Mouse (Mus musculus): Measurements from ENCODE around the gene Btbd1. TPM values are rescaled to one million over a fixed set of nuclear protein-coding genes. Genes with fewer than 3 reads are reported as not detected.
A peak's percentile ranks its signal among the peaks of the same experiment; 100 is the strongest.

Btbd1 gene
- polyA plus RNA-seq, 1 experiment from 2014 or later, result 95.1 TPM

DNA sequence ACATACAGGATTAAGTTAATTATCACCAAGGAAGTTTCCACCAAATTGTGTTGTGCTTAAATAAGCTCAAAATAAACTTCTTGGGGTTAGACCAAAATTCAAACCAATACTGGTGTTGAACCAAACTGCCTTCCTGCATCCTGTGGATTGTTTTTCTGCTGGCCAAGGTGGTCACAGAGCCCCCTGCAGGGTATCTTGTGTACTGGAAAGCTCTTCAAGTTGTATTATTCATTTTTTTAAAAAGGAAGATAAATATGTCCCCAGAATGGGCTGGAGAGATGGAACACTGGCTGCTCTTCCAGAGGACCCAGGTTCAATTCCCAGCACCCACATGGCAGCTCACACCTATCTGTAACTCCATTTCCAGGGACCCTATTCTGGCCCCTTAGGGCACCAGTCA lies 5.6 kb upstream of the Btbd1 start:
- Histone ChIP-seq H3K4me1 (replicated peaks) (peaks cover 3% of the 10 kb centered on the region; the same call in 1 of the 2 replicates), H3K9ac (no peak overlapping the region), H3K27ac (no peak overlapping the region), H3K27me3 (no peaks in the 10 kb centered on the region), H3K4me3 (no peak overlapping the region), H3K36me3 (no peaks in the 10 kb centered on the region), H3K4me2 (no peak overlapping the region), H3K9me3 (no peaks in the 10 kb centered on the region)
- ATAC-seq (ENCODE audit: low FRiP score), result no peak

- Histone ChIP-seq H3K9me3 (no peaks in the 10 kb centered on the region), H3K4me1 (replicated peaks) (peaks cover 45% of the 10 kb centered on the region), H3K27me3 (no peaks in the 10 kb centered on the region), H3K4me3 (peak overlapping the region; percentile 86), H3K4me2 (peak overlapping the region; percentile 78), H3K36me3 (no peaks in the 10 kb centered on the region), H3K27ac (peak overlapping the region; percentile 97), H3K9ac (peak overlapping the region; percentile 95)
- peak; percentile 88 for ATAC-seq (ENCODE audit: low FRiP score)
- WGBS, result under 1% methylated on average over 70 of the region's 91 CpGs
Measured at GRCm38 (mm10) chr7:81828681-81829378, 401 bp downstream of the Btbd1 start.

GRCm38 (mm10) chr7:81827806-81828667 lies 1.2 kb downstream of the Btbd1 start:
- ATAC-seq (ENCODE audit: low FRiP score), result no peak; the same call in 1 of the 2 replicates

GRCm38 (mm10) chr7:81825381-81825780 lies 3.9 kb downstream of the Btbd1 start:
- H3K4me3 ChIP-seq, result no peak overlapping the region
- H3K4me1 ChIP-seq (replicated peaks), result peaks cover 45% of the 10 kb centered on the region
- H3K4me2 ChIP-seq, result peak overlapping the region; percentile 35; the same call in 1 of the 2 replicates
- H3K27me3 ChIP-seq, result no peaks in the 10 kb centered on the region
- H3K36me3 ChIP-seq, result no peaks in the 10 kb centered on the region
- 44% methylated on average over 3 of the region's 3 CpGs for WGBS
- H3K9me3 ChIP-seq, result no peaks in the 10 kb centered on the region
- H3K27ac ChIP-seq, result no peak overlapping the region
- no peak for ATAC-seq (ENCODE audit: low FRiP score)
- H3K9ac ChIP-seq, result no peak overlapping the region

More at GRCm38 (mm10) chr7:81827806-81828667, 1.2 kb downstream of the Btbd1 start:
- H3K9ac ChIP-seq, result peak overlapping the region; percentile 95
- H3K4me1 ChIP-seq (replicated peaks), result peaks cover 45% of the 10 kb centered on the region
- H3K4me2 ChIP-seq, result peak overlapping the region; percentile 78
- no peaks in the 10 kb centered on the region for H3K27me3 ChIP-seq
- no peaks in the 10 kb centered on the region for H3K36me3 ChIP-seq
- H3K9me3 ChIP-seq, result no peaks in the 10 kb centered on the region
- WGBS, result 24% methylated on average over 17 of the region's 17 CpGs
- H3K4me3 ChIP-seq, result peak overlapping the region; percentile 86
- peak overlapping the region; percentile 97 for H3K27ac ChIP-seq

- Histone ChIP-seq H3K27ac (no peak overlapping the region), H3K4me1 (replicated peaks) (peaks cover 42% of the 10 kb centered on the region), H3K27me3 (no peaks in the 10 kb centered on the region), H3K36me3 (no peaks in the 10 kb centered on the region), H3K9ac (peak overlapping the region; percentile 4; the same call in 1 of the 2 replicates), H3K9me3 (no peaks in the 10 kb centered on the region), H3K4me3 (no peak overlapping the region), H3K4me2 (0 out of 2 replicates have a peak overlapping the region, but pooled peaks have one; percentile 7)
- no peak for ATAC-seq (ENCODE audit: low FRiP score)
- 83% methylated on average over 3 of the region's 3 CpGs for WGBS
Measured at GRCm38 (mm10) chr7:81824906-81825305, 4.3 kb downstream of the Btbd1 start.

DNA sequence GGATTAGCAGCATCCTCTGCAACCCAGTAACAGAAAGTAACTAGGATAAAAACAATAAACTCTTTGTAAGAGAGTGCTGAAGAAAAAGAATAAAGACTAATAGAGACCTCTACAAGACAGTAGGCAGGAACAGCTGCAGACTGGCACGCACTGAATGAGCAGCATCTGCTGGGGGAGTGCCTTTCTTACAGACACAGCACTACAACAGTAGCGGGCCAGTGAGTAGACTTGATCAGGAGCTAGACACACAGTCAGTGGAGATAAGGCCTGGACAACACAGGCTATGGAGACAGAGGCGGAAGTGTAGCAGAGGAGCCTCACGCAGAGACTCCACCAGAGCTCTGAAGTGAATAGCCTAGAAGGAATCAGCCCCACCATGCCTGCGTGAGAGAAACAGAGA lies 23.2 kb downstream of the Btbd1 start:
- Histone ChIP-seq H3K36me3 (peaks cover 5% of the 10 kb centered on the region), H3K4me3 (no peak overlapping the region), H3K4me2 (no peak overlapping the region), H3K4me1 (replicated peaks) (peaks cover 5% of the 10 kb centered on the region), H3K27ac (peak overlapping the region; percentile 37; the same call in 1 of the 2 replicates), H3K9me3 (no peaks in the 10 kb centered on the region), H3K9ac (no peak overlapping the region), H3K27me3 (no peaks in the 10 kb centered on the region)
- ATAC-seq (ENCODE audit: low FRiP score), result no peak
- 67% methylated on average over 5 of the region's 5 CpGs for WGBS

DNA sequence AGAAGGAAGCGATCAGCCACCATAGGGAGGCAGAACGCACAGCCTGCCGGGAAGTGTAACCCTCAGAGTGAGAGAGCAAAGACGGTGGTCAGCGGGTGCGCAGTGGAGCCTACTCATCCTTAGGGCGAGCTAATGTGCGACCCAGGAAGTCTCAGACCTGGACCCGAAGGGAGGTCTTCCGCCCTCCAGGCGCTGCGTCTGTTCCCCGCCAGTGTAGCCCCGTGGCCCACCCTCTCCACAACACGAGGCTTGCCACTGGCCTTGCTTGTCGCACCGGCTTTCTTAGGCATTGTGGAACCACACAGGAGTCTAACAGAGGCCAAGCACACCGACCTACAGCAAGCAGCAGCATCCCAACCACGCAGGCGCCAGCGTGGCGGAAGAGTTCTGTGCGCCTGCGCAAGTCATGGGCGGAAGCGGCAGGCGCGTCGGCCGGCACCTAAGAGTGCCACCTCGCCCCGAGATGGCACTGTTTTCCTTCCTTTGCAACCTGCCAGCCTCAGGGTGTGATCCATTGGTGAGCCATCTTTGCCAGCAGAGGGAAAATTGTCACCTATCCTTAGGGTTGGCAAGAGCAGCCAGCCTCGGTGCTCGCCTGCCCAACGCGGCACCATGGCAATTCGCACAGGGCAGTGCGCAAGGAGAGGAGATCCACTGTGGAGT lies 40.0 kb downstream of the Btbd1 start, which contains the start of gene 3110040N11Rik:
TSS of gene 3110040N11Rik (minus strand) at position 384 of the 663 bp plus-strand sequence.
- peak; percentile 97 for ATAC-seq (ENCODE audit: low FRiP score)
- Histone ChIP-seq H3K4me2 (peak within 1 kb of the TSS; percentile 59), H3K9me3 (no peaks in the 10 kb centered on the region), H3K9ac (peak within 1 kb of the TSS; percentile 83), H3K4me1 (replicated peaks) (peaks cover 14% of the 10 kb centered on the region), H3K27ac (peak within 1 kb of the TSS; percentile 98), H3K36me3 (peaks cover 27% of the 10 kb centered on the region), H3K27me3 (no peaks in the 10 kb centered on the region), H3K4me3 (peak within 1 kb of the TSS; percentile 51)
- under 1% methylated on average over 38 of the region's 38 CpGs for WGBS

GRCm38 (mm10) chr7:81788536-81788935 lies 40.7 kb downstream of the Btbd1 start:
- 7% methylated on average over 5 of the region's 5 CpGs for WGBS
- H3K9ac ChIP-seq, result peak overlapping the region; percentile 83
- ATAC-seq (ENCODE audit: low FRiP score), result peak; percentile 61
- H3K4me2 ChIP-seq, result peak overlapping the region; percentile 59
- no peaks in the 10 kb centered on the region for H3K27me3 ChIP-seq
- no peaks in the 10 kb centered on the region for H3K9me3 ChIP-seq
- peak overlapping the region; percentile 98 for H3K27ac ChIP-seq
- peaks cover 14% of the 10 kb centered on the region for H3K4me1 ChIP-seq (replicated peaks)
- peaks cover 23% of the 10 kb centered on the region for H3K36me3 ChIP-seq
- H3K4me3 ChIP-seq, result peak overlapping the region; percentile 51

DNA sequence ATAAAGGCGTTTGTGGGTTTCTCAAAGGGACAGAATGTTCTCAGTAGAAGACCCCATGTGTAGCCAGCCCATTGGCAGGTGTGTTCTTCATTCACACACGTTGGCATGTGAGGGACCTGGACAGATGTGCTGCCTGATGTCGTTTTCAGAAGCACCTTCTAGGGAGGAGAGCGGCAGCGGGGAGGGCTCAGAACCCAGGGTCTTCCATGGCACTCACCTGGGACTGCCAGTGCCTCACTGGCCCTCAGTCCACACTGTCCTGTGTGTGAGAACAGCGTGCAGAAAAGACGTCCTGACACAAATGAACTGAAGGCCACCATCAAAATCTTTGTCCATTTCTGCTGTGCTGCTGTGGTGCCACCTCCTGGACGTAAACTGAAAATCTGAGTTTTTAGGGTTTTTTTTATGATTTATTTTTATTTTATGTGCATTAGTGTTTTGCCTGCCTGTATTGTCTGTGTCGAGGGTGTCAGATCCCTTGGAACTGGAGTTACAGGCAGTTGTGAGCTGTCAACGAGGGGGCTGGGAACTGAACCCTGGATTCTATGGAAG lies 51.5 kb downstream of the Btbd1 start:
- ATAC-seq (ENCODE audit: low FRiP score), result 0 out of 2 replicates have a peak, but pooled peaks have one; percentile 32
- Histone ChIP-seq H3K9me3 (no peaks in the 10 kb centered on the region), H3K27me3 (no peaks in the 10 kb centered on the region), H3K9ac (no peak overlapping the region), H3K4me2 (no peak overlapping the region), H3K4me1 (replicated peaks) (0 out of 2 replicates have a peak, but pooled peaks cover 3% of the 10 kb centered on the region), H3K4me3 (no peak overlapping the region), H3K27ac (peak overlapping the region; percentile 30; the same call in 1 of the 2 replicates), H3K36me3 (peaks cover 35% of the 10 kb centered on the region)
- WGBS, result 78% methylated on average over 10 of the region's 10 CpGs

- no peak overlapping the region for H3K27ac ChIP-seq
- H3K4me3 ChIP-seq, result no peak overlapping the region
- no peaks in the 10 kb centered on the region for H3K27me3 ChIP-seq
- no peaks in the 10 kb centered on the region for H3K9me3 ChIP-seq
- no peak overlapping the region for H3K9ac ChIP-seq
- peaks cover 18% of the 10 kb centered on the region for H3K36me3 ChIP-seq
- H3K4me2 ChIP-seq, result no peak overlapping the region
- H3K4me1 ChIP-seq (replicated peaks), result peaks cover 3% of the 10 kb centered on the region; the same call in 1 of the 2 replicates
- ATAC-seq (ENCODE audit: low FRiP score), result no peak
- WGBS, result 67% methylated on average over 5 of the region's 5 CpGs
Measured at GRCm38 (mm10) chr7:81775325-81775724, 53.9 kb downstream of the Btbd1 start.

- WGBS, result 81% methylated on average over 10 of the region's 10 CpGs
- no peak overlapping the region for H3K4me3 ChIP-seq
- no peak overlapping the region for H3K27ac ChIP-seq
- H3K27me3 ChIP-seq, result no peaks in the 10 kb centered on the region
- peaks cover 3% of the 10 kb centered on the region; the same call in 1 of the 2 replicates for H3K4me1 ChIP-seq (replicated peaks)
- peaks cover 7% of the 10 kb centered on the region for H3K36me3 ChIP-seq
- H3K9ac ChIP-seq, result no peak overlapping the region
- ATAC-seq (ENCODE audit: low FRiP score), result no peak
- no peak overlapping the region for H3K4me2 ChIP-seq
- no peaks in the 10 kb centered on the region for H3K9me3 ChIP-seq
Measured at GRCm38 (mm10) chr7:81772786-81773539, 56.3 kb downstream of the Btbd1 start.
